ENCODE assay signal across 8 mouse cellular contexts in the genomic region with DNA sequence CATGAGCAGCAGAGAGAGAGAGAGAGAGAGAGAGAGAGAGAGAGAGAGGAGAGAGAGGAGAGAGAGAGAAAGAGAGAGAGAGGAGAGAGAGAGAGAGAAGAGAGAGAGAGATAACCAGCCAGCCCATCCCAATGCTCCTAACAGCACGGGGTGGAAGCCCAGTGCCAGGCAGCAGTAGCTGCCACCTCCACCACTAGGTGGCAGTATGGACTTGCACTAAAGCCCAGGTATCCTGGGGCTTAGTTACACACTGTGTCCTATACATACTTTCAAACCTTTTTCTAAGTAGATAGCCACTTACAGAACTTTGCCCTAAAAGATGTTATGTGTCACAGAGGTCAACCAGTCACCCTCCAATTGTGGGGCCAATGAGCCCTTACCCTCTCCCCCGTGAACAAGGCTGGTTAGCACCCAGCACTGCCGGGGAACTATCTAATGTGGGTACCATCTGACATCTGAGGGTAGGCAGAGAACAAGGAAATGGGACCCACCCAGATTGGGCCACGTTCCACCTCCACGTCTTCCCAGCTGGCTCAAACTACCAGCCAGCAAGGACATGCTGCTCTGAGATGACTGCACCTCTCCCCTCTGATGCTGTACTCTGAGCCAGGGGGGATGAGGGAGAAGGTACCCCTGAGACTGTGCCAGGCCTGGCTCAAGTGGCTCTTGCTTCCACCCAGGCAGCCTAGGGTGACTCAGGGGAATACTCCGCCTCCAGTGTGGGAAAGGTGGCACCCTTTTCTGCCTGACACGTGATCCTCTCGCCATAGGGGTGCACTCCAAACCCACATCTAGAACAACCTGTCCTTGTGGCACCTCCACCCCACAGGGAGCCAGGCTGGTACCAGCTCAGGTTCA. TPM values are rescaled to one million over a fixed set of nuclear protein-coding genes. Genes with fewer than 3 reads are reported as not detected.
DNase-seq lines count a peak whose midpoint lies in the region; ATAC-seq lines count a peak whose summit lies in the region.

No protein-coding gene starts in this region.

- no peaks in the 10 kb centered on the region for H3K9me3 ChIP-seq in forebrain, embryonic 11.5 days (ENCODE audit: control insufficient read depth, low read length)
- no peaks in the 10 kb centered on the region for H3K9me3 ChIP-seq in lung, embryonic 15.5 days

- H3K4me2 ChIP-seq in forebrain, embryonic 11.5 days (ENCODE audit: low read depth, low read length, severe bottlenecking): no peak overlapping the region
- H3K4me2 ChIP-seq in lung, embryonic 15.5 days: no peak overlapping the region

- H3K27ac ChIP-seq in forebrain, embryonic 11.5 days (ENCODE audit: low read depth, low read length): no peak overlapping the region
- no peak overlapping the region for H3K27ac ChIP-seq in lung, embryonic 15.5 days

- no peaks in the 10 kb centered on the region for H3K27me3 ChIP-seq in forebrain, embryonic 11.5 days (ENCODE audit: control insufficient read depth, insufficient read depth, low read length)
- H3K27me3 ChIP-seq in lung, embryonic 15.5 days: no peaks in the 10 kb centered on the region

- 67% methylated on average over 8 of the region's 8 CpGs for WGBS in forebrain, embryonic 11.5 days
- WGBS in lung, embryonic 15.5 days: 62% methylated on average over 8 of the region's 8 CpGs

- peak; percentile 49; the same call in 1 of the 2 replicates for ATAC-seq in forebrain, embryonic 11.5 days (replicated peaks; ENCODE audit: low FRiP score)
- peak; percentile 73 for ATAC-seq in lung, embryonic 15.5 days (ENCODE audit: borderline replicate concordance, extremely low read depth, low FRiP score, low TSS enrichment)

- no peak overlapping the region for H3K4me3 ChIP-seq in forebrain, embryonic 11.5 days (ENCODE audit: low read depth, low read length)
- no peak overlapping the region for H3K4me3 ChIP-seq in lung, embryonic 15.5 days

- H3K36me3 ChIP-seq in forebrain, embryonic 11.5 days (ENCODE audit: control insufficient read depth, insufficient read depth, low read length): no peaks in the 10 kb centered on the region; the same call in 1 of the 2 replicates
- H3K36me3 ChIP-seq in lung, embryonic 15.5 days: peaks cover 24% of the 10 kb centered on the region

- peaks cover 12% of the 10 kb centered on the region for H3K4me1 ChIP-seq in forebrain, embryonic 11.5 days (replicated peaks; ENCODE audit: control insufficient read depth, insufficient read depth, low read length)
- peaks cover 28% of the 10 kb centered on the region for H3K4me1 ChIP-seq in lung, embryonic 15.5 days

- H3K9ac ChIP-seq in forebrain, embryonic 11.5 days (ENCODE audit: low read length): no peak overlapping the region
- no peak overlapping the region for H3K9ac ChIP-seq in lung, embryonic 15.5 days

- peak; percentile 85 for DNase-seq in ES-CJ7 (ENCODE audit: low read depth, low spot score)
- DNase-seq in c-Kit-positive CD71-positive TER-119-negative erythroid progenitor cells, embryonic 14.5 days (ENCODE audit: low read depth): peak; percentile 90
- peak; percentile 89 for DNase-seq in forebrain, embryonic 11.5 days (ENCODE audit: low spot score)
- DNase-seq in heart, postnatal 4 days: peak; percentile 89
- peak; percentile 82 to 94 for DNase-seq in layer of hippocampus, adult 18-20 months (ENCODE audit: low spot score in 2 of 2)
- DNase-seq in ovary, postnatal 36 days (ENCODE audit: low spot score): peak; percentile 75
- DNase-seq in thymus, postnatal 0 days (ENCODE audit: low spot score): peak; percentile 91

RNA-seq across cellular contexts. Expression of gene Fbxl18, which starts 15.7 kb away (rescaled TPM):
- 15.4 and 16.0 TPM in 2 replicates for polyA plus RNA-seq in forebrain, embryonic 11.5 days (2014; fragmentation: Nextera tagmentation; extraction: Ambion mirVana)
- total RNA-seq in heart, postnatal 4 days (2021): 1 to 10 TPM; 9.4 to 9.5 TPM
- total RNA-seq in layer of hippocampus, adult 18-20 months (2021): 10 to 100 TPM; 33.9 to 37.6 TPM
- polyA plus RNA-seq in lung, embryonic 15.5 days (2015; fragmentation: Nextera tagmentation; extraction: Ambion mirVana): 11.1 and 13.5 TPM in 2 replicates
- polyA plus RNA-seq in thymus, postnatal 0 days (2015; fragmentation: Nextera tagmentation; extraction: Ambion mirVana): 4.7 and 5.9 TPM in 2 replicates

RNA-seq across cellular contexts. Expression of gene Actb, which starts 27.0 kb away (rescaled TPM):
- polyA plus RNA-seq in forebrain, embryonic 11.5 days (2014; fragmentation: Nextera tagmentation; extraction: Ambion mirVana): 13,526 and 13,808 TPM in 2 replicates
- total RNA-seq in heart, postnatal 4 days (2021): 1,000 to 10,000 TPM; 2,345 to 2,495 TPM
- total RNA-seq in layer of hippocampus, adult 18-20 months (2021): 1,000 to 10,000 TPM; 3,167 to 3,215 TPM
- 15,606 and 16,851 TPM in 2 replicates for polyA plus RNA-seq in lung, embryonic 15.5 days (2015; fragmentation: Nextera tagmentation; extraction: Ambion mirVana)
- polyA plus RNA-seq in thymus, postnatal 0 days (2015; fragmentation: Nextera tagmentation; extraction: Ambion mirVana): 27,108 and 27,970 TPM in 2 replicates
